Mouse (Mus musculus): ENCODE results near the gene Eln.
A peak's percentile ranks its signal among the peaks of the same experiment; 100 is the strongest.

Gene Eln

DNA sequence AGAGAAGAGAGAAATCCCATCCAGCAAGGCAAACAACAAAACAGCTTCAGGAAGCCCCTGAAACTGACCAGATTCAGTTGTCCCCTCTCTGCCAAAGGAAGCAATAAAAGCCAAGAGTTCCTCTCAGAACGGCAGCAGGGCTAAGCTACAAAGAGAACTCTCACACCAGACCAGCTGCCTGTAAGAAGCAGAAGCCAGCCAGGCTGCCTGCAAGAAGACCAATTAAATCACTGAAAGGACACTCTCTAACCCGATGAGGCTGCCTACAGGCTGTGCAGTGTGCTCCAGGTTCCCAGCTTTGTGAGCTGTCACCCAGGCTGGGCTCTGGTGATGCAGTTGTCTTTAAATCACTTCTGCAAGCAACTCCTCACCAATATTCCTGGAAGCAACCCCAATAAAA, 63.3 kb downstream of the Eln start:
- no peak for DNase-seq

DNA sequence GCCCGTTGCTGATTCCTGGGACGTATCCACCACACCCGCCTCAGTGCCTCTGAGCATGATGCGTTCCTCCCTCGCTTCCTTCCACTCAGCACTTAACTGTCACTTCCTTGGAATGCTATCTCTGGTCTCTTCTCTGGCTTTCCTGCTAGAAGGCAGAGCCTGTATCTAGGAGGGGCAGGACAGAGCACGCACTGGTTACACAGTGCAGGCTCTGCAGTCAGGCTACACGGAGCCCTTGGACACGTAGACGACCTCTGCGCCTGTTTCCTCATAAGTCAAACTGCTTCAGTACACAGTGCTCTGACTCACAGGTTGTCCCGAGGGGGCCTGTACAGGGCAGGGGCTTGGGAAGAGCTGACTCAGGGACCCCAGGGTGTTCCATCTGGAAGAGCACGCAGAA, 66.9 kb downstream of the Eln start:
- no peak for DNase-seq

DNA sequence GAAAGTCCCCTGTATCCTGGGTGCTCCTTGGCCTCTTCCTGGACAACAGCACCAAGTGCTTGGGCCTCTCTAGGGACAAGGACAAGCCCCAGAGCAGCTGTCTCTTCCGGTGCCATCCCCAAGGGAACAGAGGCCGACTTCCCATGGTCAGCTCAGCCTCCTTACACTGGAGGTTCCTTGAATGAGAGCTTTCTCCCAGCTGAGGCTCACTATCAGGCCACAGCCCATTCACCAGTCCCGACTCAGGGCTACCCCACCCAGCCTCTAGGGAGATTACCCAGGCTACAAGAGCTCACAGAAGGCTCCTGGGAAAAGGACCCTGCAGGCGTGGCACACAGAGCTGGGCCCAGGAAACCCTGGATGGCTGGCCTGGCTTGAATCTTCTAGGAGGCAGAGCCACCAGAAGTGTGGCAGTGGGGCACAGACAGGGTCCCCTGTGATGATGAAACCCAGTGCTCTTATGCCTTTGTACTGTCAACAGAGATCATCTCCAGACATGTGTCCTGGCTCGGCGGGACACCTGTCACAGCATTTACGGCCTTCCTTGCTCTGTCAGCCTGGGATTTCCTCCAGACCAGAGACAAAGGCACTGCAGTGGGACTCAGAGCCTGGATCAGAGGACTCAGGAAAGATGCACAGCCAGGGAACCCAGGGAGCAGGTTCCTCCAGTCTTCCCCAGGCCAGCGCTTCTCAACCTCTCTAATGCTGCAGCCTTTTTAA, 68.1 kb downstream of the Eln start:
- peak; percentile 65 for DNase-seq

DNA sequence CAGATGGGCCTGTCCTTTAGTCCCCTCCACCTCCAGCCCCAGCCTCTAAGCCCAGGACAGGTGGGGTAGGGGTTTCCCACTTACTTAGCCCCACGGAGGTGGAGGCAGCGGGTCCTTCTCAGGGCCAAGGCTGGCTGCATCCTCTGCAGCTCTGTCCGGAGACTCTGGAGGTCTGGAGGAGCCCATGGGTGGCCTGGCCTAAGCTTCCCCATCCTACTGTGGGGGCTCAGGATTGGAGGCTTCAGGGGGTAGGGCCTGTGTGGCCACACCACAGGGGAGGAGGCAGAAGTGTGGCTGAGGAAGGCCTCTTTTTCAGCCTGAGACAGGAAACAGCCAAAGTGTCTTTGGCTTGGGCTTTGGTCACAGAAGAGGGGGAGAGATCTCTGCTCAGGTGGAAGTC, 69.1 kb downstream of the Eln start:
- peak; percentile 21 for DNase-seq

DNA sequence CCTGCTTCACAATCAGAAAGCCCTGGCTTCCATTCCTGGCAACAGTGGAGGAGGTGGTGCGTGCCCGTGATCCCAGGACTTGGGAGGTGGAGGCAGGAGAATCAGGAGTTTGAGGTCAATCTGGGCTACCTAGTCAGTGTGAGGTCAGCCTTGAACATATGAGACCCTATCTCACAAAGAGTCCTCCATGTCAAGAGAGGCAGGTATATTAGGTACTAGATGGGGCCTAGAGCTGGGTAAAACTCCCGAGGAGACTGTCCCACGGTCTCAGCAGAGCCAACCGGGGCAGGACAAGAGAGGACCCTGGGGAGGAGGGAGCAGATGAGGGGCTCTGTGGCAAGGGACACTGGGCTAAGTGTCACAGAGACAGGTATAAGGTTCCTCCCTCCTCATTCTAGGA, 69.6 kb downstream of the Eln start:
- no peak for DNase-seq

DNA sequence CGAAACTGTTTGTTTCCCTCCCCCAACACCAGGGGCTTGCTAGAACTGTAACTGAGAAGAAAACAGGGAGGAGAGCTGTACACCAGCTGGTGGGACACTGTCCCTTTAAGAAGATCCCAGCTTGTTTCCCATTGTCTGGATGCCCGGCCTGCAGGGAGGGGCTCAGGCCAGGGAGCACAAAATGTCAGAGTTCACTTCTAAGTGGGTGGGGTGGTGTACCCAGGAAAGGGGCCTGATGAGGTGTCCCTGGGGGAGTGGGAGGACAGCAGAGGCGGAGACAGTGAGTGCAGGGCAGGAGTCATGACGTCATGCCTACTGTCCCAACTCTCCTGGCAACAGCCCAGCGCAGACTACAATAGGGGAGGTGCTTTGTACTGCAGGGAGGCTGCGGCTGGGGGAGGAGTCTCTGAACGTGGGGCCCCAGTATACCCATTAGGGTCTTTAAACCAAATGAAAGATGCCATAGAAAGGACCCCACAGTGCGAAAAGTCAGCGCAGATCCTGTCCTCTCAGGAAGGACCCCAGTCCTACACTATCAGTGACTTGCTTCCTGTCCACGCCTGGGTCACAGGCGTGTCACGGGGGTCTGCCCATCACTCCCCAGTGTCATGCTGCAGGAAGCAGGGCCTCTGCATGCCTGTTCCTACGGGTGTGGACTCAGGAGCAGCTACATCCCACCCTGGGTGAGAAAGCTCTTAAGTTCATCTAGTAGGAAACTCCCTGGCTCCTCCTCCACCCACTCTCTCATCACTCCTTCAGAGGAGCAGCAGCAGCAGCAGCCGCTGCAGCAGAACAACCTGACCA, 71.0 kb downstream of the Eln start:
- peak; percentile 72 for DNase-seq

DNA sequence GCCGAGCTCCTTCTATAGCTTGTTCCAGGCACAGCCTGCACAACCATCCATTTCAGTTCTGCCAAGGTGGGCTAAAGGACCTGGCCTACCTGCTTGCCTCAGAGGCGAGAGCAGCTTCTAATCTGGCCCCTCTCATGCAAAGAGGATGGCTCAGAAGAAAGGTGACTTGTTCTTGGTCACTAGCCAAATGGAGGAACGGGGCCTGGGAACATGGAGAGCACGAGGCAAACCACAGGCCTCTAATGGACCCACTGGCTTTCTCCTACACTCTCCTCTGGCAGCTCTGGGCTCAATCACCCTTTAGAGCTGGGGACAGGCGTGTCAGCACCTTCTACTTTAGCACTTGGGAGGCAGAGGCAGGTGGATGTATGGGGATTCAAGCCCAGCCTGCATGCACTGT, 72.1 kb downstream of the Eln start:
- DNase-seq = no peak

DNA sequence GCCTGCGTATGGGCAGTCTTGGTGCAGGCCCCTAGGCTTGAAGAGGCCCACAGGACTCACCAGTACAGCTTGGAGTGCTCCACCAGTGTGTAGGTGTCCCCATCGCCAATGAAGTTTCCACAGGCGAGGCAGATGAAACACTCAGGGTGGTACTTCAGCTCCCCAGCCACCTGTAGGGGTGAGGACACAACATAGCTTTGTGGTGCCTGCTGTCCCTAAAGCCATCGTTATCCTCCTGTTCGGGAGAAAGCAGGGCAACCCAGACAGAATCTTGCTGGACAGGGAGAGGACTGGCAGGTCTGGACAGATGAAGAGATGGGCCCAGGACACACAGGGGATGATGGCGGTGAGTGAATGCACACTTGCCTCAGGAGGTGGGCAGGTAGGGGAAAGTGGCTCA, 74.5 kb downstream of the Eln start:
- no peak for DNase-seq

DNA sequence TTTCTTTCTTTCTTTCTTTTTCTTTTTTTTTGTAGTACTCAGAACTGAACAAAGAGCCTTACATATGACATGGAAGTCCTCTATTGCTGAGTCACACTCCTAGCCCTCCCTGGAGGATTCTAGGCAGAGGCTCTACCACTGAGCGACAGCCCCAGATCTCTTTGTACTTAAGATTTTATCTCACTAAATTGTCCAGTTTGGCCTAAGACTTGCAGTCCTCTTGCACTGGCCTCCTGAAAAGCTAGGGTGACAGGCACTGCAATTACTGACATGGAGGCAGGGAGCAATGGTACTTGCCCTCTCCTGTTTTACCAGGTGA, 75.0 kb downstream of the Eln start:
- no peak for DNase-seq

DNA sequence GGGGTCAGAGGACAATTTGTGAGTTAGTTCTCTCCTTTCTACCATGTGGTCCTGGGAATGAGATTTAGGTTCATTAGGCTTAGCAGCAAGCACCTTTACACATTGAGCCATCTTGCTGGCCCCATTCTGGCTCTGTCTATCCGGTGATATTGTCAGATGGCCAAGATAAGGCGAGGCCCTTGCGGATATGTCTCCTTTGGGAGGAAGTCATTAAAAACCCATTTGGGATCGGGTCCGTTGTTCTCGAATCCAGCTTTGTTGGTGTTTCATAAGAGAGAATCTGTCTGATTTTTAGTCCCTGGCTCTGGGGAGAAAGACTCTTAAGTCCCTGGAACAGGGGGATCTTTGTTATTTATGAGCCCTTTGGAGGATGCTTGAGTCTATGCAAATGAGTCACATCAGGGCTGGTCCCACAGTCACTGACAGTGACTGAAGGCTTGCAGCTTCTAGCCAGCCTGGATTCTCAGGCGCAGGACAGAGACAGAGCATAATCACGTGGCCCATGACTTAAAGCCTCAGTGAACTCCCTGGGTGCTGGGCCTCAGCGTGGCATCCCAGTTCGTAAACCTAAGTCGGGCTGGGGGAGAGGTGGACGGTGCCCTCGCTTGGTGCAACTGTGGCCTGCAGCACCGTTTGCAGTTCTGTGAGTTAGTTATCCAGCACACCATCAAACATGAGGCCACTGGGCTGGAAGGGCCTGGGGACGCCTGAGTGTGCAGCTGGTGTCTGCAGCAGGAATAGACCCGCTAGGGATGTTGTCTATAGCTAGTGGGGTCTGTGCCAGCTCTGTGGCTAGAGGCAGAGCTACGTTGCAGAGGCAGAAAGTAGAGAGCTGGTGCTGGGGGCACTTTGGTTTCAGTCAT, 75.6 kb downstream of the Eln start:
- DNase-seq = no peak

DNA sequence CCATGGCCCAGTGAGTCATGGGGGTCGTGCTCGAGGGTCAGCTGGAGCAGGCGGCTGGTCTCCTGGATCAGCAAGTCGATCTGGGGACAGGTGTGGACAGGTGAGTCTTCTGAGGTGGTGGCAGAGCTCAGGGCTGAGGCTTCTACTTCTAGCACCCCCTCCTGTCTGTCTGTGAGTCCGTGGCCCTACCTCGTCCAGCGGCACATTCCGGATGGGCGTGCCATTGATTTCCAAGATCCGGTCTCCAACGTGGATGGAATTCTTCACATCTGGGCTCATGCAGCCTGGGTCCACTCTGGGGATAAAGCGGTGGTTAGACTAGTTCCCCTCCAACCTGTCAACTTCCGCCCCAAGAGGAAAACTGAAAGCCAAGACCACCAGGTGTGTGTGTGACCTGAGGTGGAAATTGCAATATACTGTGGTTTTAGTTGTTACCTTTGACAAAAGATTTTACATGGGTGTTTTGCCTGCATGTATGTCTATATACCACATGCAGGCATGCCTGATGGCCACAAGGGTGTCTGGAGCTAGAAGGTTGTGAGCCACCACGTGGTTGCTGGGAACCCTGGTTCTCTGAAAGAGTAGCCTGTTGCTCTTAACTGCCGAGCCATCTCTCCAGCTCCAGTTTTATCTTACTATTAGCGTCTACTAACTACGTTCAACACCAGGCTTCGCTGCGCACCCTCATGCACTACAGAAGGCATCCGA, 78.0 kb downstream of the Eln start:
- DNase-seq = no peak

DNA sequence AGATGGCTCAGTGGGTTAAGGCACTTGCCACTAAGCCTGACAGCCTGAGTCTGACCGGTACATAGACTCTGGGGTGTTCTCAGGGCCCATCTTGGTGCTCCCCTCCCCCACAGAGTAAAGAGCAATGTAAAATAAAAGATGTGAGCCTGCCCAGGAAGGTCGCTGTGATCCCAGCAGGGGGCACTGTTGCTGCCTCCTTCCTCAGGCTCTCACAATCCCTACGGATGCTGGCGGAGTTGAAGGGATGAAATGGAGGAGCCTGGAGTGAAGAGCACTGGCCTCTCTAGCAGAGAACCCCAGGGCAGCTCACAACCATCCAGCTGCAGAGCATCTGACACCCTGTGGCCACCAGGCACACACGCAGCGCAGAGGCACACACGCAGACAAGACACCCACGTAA, 78.6 kb downstream of the Eln start:
- DNase-seq = peak; percentile 43

DNA sequence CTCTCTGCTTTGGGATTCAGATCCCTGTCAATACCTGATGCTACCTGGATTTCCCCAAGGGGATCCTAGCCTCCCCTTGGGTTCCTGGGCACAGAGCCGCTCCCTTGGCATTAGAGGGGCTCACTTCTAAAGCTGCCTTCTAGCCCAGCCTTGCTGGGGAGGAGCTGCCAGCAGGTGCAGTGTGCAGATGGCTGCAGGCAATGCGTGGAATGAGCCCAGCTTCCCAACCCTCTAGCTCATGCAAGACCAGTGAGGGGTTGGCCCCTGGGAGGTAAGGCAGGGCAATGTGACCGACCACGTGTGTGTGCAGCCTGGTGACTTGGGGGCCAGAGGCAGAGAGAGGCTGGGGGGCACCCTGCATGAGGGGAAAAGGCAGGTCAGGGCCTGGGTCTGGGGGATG, 90.4 kb downstream of the Eln start:
- DNase-seq = no peak
